Mouse (Mus musculus) right cerebral cortex, postnatal 10 days (tissue): ENCODE measurements at regions not wholly inside any gene's neighbourhood (a gene's known extent, or its start where the extent isn't known, plus 50 kb on each side); places are given as distances from the start of the nearest gene placed in this dataset.

Experiments
- DNase-seq, 2 experiments: peaks; one replicate each; pipeline ENCODE4 v3.0.0; 2021; ENCODE audit warnings: low spot score in 2 of 2

GRCm38 (mm10) chr15:68451971-68452370 is 1951.3 kb upstream of the Lrrc6 start:
- no peak for DNase-seq

- peak; percentile 67 to 78 for DNase-seq
Measured at GRCm38 (mm10) chr15:68445341-68445740, 1944.6 kb upstream of the Lrrc6 start.

DNA sequence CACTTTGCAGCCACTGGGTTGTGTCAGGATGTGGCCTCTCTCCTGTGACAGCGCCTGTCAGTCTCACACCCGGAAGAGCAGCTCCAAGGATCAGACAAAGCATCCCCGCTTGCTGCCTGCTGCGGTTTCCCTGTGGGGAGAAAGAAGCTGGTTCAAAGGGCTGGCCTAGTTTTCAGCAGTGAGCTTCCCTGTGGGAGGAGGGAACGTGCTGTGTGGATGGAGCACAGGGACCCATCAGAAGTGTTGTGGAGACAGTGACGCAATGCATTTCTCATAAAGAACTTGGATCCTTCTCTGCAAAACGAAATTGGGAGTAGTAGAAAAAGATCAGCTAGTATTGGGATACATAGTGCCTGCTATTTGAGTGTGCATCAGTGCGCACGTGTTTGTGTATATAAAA is 1939.9 kb upstream of the Lrrc6 start:
- no peak for DNase-seq

DNA sequence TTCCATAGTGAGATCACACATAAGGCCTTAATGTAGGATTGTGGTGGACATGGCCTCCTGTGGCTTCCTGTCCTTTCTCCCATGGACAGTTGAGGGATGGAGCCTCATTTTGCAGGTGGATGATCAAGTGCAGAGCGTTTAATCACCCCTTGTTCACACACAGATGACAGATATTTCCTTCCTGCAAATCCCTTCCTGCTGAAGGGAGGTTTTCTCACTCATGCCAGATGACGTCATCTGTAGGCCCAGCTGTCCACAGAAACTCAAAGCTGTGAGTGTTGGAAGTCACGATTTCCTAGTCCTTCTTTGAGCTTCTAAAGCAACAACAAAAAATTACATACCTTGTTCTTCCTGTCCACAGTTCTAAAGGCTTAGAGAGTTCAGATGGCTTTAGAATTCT is 1935.3 kb upstream of the Lrrc6 start:
- peak; percentile 44 to 65 for DNase-seq

DNA sequence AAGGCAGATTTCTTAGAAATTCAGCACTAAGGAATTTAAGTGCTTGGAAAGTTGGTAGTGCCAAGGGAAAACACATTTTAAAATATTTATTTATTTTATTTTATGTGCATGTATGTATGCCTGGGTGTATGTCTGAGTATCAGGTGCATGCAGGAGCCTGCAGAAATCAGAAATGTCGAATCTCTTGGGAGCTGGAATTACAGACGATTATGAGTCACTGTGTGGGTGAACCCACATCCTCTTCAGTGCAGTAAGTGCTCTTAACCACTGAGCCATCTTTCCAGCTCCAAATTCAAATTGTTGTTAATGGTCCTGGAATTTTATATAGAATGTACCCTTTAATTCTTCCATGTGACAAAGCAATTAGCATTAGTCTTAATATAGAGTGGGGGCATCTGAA is 1930.5 kb upstream of the Lrrc6 start:
- DNase-seq, result no peak

- DNase-seq, result no peak
Measured at GRCm38 (mm10) chr15:68430486-68430885, 1929.8 kb upstream of the Lrrc6 start.

GRCm38 (mm10) chr15:68428444-68429228 is 1927.9 kb upstream of the Lrrc6 start:
- DNase-seq, result peak; percentile 79 to 85

GRCm38 (mm10) chr15:68417142-68417541 is 1916.4 kb upstream of the Lrrc6 start:
- DNase-seq, result no peak

DNA sequence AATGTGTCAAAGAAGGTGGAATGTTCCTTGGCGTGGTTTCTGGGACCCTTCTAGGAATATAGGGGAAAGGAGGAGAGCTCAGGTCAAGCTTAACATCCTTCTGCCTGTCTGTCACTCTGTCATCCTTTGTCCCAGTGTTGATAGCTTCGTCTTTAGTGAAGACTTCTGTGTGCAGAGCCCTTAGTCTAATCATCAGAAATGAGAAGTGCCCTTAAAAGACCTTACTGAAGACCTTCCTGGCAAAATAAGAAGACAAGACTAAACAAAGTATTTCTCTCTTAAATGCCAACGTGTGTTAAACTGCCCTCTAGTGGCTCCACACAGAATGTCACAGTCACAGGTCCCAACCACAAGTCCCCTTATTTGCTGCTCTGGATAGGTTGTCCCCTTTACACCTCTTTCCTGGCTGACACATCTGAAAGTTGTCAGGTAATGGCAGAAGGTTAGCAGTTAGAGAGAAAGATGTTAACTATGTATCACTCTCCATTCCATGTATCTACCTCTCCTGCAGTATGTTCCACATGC is 1914.8 kb upstream of the Lrrc6 start:
- DNase-seq, result peak in 1 of 2 experiments; percentile 60

DNA sequence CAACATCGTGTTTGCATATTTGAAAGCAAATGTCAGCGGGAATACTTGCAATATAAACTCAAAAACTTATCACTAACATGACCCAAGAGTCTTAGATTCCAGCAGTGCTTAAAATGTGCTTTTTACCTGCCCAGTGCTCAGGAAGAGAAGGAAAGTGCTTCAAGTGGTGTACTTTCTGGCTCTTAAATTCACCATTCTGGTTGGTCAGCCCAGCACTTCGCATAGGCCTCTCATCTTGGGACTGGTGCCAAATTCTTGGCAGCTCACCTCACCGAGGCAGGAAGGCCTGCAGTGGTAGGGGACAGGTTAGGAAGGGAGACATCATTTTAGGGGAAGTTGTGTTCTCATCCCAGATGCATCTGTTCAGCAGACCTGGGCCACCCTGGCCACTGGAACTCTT is 1913.3 kb upstream of the Lrrc6 start:
- no peak for DNase-seq

GRCm38 (mm10) chr15:68412697-68413096 is 1912.0 kb upstream of the Lrrc6 start:
- no peak for DNase-seq

DNA sequence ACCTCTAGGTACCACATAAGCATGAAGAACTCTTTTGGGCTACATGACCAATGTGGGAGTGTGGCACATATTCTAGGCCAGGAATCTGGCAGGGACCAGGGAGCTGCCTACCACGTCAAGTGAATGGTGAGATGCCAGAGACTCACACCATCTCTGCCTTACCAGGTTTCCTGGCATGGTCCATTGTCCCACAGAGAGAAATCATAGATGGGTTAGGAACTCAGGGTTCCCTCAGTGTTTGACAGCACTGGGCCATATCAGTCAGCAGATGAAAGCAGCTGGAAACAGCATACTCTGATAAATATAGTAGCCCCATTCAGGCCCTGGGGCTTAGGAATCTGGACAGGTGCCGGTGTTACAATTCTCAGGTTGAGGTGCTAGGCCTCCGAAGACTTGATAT is 1911.4 kb upstream of the Lrrc6 start:
- no peak for DNase-seq

DNA sequence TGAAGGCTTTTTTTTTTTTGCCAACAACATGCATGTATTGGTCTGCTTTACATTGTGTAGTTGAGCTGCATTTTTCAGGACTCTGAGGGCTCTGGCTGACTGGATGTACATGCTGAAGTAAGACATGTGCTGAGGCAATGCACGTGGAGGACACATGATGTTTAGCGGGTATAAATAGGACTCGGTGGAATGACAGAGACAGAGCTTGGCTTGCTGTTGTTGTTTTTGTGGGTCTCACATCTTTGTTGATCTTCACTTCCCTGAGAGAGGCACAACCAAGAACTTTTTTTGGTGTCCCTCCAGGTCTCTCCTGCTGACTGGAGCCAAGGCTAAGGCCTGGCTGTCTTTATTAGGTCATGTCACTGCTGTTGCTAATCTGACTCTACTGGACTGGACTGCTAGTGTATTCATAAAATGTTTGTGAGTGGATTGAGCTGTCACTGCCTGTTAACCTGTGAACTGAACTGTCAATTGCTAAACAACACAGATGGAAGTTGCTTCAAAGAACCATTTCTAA is 1902.9 kb upstream of the Lrrc6 start:
- DNase-seq, result no peak

GRCm38 (mm10) chr15:68401726-68402125 is 1901.0 kb upstream of the Lrrc6 start:
- DNase-seq, result no peak

DNA sequence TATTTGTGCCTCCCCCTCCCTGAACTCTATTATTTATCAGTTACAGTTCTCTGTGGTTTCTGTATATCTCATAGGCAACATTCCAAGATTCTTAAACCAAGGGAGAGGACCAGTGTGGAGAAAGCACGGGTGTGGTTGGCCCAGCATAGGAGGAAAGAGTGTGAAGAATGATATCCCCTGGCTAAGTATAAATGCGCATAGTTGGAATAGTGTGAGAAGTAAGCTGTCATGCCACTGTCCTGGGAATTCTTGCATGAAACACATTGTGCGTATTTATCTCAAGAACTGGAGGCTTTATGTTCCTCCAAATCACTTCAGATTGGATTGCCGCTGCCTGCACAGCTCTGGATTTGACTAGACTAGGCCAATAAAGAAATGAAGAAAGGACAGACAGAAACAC is 1900.3 kb upstream of the Lrrc6 start:
- DNase-seq, result no peak

DNA sequence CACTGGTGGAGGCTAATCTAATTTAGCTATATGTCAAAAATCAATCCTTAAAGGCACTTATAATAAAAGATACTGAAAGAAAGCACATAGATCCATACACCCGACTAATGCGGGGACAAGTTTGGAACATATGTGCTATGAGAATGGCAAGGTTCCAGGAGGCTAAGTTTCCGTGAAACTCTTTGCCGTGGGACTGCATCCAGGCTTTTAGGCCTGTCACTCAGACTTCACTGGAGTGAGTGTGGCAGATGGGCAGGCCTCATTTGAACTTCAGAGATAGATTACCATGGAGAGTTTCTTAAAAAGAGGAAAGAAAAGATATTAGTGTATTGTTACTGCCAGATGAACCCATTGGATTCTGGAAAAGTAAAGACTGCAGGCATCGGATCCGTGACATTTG is 1895.9 kb upstream of the Lrrc6 start:
- no peak for DNase-seq

DNA sequence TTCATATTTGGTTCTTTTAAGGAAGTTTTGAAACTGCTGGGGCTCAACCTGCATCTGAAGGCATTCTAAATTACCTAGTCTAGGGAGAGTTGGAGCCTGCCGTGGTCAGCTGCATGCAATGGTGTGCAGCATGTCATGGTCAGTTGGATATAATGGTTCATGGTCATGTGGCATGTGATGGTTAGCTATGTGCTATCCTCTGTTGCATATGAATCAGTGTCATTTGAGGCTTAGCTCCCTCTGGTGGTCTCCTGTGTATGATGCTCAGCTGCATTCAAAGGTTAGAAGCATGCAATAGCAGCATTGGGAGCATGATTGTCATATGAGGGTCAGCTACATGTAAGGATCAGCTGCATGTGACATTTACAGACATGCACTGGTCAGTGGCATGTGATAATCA is 1894.0 kb upstream of the Lrrc6 start:
- DNase-seq, result peak; percentile 32 to 38

GRCm38 (mm10) chr15:68394157-68394556 is 1893.4 kb upstream of the Lrrc6 start:
- DNase-seq, result no peak

DNA sequence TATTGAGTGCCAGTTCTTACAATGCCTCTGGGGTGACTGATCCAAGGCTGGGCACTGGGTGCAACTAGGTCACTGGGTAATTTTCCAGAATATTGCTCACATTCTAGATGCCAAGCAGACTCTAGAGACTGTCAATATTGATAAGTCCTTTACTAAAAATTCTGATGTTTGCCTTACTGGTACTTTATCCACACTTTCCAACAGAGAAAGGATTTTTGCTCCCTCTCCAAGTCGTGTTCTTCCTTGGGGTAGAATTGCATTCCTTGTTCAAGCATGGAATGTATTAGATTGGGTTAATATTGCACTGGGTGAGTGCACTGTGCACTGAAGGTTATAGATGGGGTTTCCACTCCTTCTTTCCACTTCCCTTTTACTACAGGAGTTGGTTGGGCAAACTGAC is 1891.0 kb upstream of the Lrrc6 start:
- no peak for DNase-seq

DNA sequence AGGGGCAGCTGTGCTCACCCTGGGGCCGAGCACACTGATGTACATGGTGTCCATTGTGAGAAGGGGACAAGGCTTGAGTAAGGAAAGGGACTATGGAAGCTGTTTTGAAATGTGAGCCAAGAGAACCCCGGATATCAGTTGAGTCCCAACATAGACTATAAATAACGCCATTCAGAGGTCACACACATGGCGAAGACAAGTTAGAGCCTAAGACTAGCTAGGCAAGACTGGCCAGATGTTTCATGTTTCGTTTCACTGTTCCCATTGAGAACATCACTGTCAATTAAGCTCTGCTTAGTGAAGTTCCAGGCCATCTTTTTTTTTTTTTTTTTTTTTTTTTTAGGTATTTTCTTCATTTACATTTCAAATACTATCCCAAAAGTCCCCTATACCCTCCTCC is 1889.1 kb upstream of the Lrrc6 start:
- no peak for DNase-seq

DNA sequence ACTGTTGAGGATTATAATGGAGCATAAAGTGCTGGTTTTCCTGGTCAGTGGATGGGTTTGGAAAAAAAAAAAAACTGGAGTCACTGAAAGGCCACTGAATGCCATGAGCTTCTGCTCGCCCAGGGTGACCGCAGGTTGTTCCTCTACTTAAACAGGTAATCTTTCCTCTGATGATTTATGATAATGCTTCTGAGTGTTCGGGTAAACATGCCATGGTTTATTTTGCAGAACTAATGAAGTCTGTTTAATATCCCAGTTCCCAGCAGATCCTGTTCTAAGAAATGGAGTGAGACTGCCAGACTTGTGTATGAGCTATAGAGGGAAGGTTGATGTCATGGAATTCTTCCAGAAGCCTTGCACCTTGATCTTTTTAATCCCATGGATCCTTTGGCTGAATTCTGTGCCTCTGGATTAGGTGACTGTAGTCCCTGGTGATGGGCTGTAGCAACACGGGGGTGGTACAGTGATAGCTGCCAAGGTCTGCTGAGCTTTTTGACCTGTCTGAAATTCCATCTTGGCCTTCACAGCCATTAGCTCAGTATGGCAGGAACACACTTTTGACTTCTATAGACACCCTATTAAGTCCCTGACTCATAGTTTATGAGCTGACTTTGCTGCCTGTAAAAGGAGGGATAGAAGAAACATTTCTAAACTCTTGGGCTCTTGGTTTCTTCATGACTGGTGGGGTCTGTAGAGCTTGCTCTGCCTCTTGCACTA is 1886.8 kb upstream of the Lrrc6 start:
- DNase-seq, result no peak

DNA sequence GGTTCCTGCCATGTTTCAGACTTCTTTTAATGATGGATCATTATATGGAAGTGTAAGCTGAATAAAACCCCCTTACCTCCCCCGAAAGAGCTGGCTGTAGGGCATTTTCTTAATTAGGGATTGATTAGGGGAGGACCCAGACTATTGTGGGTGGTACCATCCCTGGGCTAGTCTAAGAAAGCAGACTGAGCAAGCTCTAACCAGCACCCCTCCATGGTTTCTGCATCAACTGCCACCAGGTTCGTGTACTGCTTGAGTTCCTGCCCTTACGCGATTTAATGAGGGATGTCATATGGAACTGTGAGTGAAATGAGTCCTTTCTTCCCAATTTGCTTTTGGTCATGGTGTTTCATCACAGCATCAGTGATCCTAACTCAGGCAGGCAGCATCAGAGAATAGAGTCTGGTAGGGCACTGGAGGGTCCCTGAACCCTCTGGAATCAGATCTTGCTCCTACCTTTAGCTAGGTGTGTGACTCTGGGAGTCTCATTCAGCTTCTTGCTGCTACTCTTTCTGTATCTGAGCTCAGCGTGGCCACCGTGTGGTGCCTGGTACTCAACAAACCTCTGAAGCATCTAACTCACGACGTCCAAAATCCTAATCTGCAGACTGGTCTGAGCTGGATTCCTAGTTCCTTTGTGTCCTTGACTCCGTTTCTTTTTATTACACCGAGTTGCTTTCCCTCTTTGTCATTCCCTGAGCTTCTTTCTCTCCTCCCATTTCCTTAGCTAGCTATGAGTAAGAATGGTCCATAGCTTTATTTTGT is 1884.0 kb upstream of the Lrrc6 start:
- no peak for DNase-seq
